Comparison of ENCODE assay signal across 16 mouse cellular contexts in genomic region chr9:30183409-30183808, GRCm38 (mm10).
"Had no signal": no experiment of that assay in that cellular context is flagged by ENCODE, and none has a peak within 500 bp of the region (broad histone marks: within the 10 kb centered on the region; RNA-seq: fewer than 3 reads in every experiment).

No protein-coding gene starts in this region.

- DNase-seq: lung, adult 18-20 months; lung, embryonic 14.5 days; lung, postnatal 10 days; lung, postnatal 4 days; retina, postnatal 1 day; right cerebral cortex, adult 18-20 months; right cerebral cortex, postnatal 25 days; right cerebral cortex, postnatal 4 days; spleen, adult 18-20 months; thymus, adult 18-20 months; thymus, postnatal 14 days; thymus, postnatal 36 days had no signal

- H3K9ac ChIP-seq: lung, embryonic 14.5 days; midbrain, embryonic 12.5 days; midbrain, embryonic 15.5 days had no signal

- ATAC-seq: midbrain, embryonic 15.5 days had no signal

- H3K9me3 ChIP-seq: midbrain, embryonic 10.5 days; midbrain, embryonic 12.5 days; midbrain, embryonic 15.5 days had no signal

- H3K27ac ChIP-seq: midbrain, embryonic 10.5 days; midbrain, embryonic 12.5 days; midbrain, embryonic 15.5 days had no signal

- H3K36me3 ChIP-seq: midbrain, embryonic 10.5 days; midbrain, embryonic 12.5 days; midbrain, embryonic 15.5 days had no signal

- H3K27me3 ChIP-seq: midbrain, embryonic 12.5 days; midbrain, embryonic 15.5 days had no signal

- H3K4me2 ChIP-seq: lung, embryonic 14.5 days; midbrain, embryonic 12.5 days; midbrain, embryonic 15.5 days had no signal

- H3K4me3 ChIP-seq: midbrain, embryonic 10.5 days; midbrain, embryonic 12.5 days; midbrain, embryonic 15.5 days; myocyte had no signal
